Mouse (Mus musculus) kidney, embryonic 15.5 days (tissue): ENCODE data around the gene Arl3. TPM values are rescaled to one million over a fixed set of nuclear protein-coding genes. Genes with fewer than 3 reads are reported as not detected.

Experiments
- ATAC-seq: fragments of 200-750 bp; cut with Nextera tagmentation; replicated peaks from 2 replicates; pipeline ENCODE4 v1.8.0; 2017; ENCODE audit warnings: moderate TSS enrichment; ENCODE audit not compliant: low FRiP score
- H3K27ac ChIP-seq: fragments of 300-500 bp; sonication (generic); 2 replicates; pipeline ENCODE4 v1.5.1; 2015; ENCODE audit warnings: mild to moderate bottlenecking, inconsistent platforms
- H3K27me3 ChIP-seq: fragments of 300-500 bp; sonication (generic); 2 replicates; pipeline ENCODE4 v1.6.1; 2015; ENCODE audit warnings: inconsistent platforms
- H3K36me3 ChIP-seq: fragments of 300-500 bp; sonication (generic); 2 replicates; pipeline ENCODE4 v1.6.1; 2015; ENCODE audit warnings: inconsistent platforms
- H3K4me1 ChIP-seq: fragments of 300-500 bp; sonication (generic); 2 replicates; pipeline ENCODE4 v1.6.1; 2015; ENCODE audit warnings: inconsistent platforms
- H3K4me2 ChIP-seq: fragments of 300-500 bp; sonication (generic); 2 replicates; pipeline ENCODE4 v1.6.1; 2015; ENCODE audit warnings: moderate library complexity, mild to moderate bottlenecking, inconsistent platforms
- H3K4me3 ChIP-seq: fragments of 300-500 bp; sonication (generic); replicated peaks from 2 replicates; pipeline ENCODE4 v1.5.1; 2015; ENCODE audit warnings: mild to moderate bottlenecking, inconsistent platforms
- H3K9ac ChIP-seq: fragments of 300-500 bp; sonication (generic); 2 replicates; pipeline ENCODE4 v1.6.1; 2015; ENCODE audit warnings: mild to moderate bottlenecking, inconsistent platforms
- H3K9me3 ChIP-seq: fragments of 300-500 bp; sonication (generic); replicated peaks from 2 replicates; pipeline ENCODE4 v1.6.1; 2016; ENCODE audit warnings: inconsistent platforms
- WGBS: fragments of 180-500 bp; shearing (Covaris S2); methylation state at CpG from one replicate; pipeline ENCODE4 v1.1.7; 2015; ENCODE audit warnings: mixed read lengths; 5-methylcytosine and 5-hydroxymethylcytosine counted together
- polyA plus RNA-seq: library from polyadenylated mRNA; unstranded; fragments of >200 nt; fragmentation: Nextera tagmentation; extraction: Ambion mirVana; gene quantifications from 2 replicates; pipeline ENCODE4 v1.2.1, GENCODE M21; 2015

Arl3 gene
- polyA plus RNA-seq, 1 experiment from 2014 or later: 145 TPM

DNA sequence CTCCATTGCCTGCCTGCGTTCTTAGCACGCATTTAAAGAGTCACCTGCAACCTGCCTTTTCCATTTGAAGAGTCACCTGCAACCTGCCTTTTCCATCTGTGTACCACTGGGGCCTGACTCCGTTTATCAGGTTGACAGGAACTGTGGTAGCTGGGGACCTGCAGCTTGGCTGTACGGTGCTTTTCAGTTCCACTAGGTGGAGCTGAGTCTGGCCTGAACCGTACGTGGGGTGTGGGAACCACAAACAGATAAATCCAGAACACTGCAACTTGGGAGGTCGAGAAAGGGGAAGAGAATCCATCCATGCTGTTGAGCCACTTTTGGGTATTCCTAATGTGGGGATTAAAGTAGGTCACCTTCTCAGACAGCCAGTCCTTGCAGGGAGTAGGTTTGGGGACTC lies 34.4 kb upstream of the Arl3 start:
- Histone ChIP-seq H3K27me3 (no peaks in the 10 kb centered on the region), H3K4me1 (peaks cover 28% of the 10 kb centered on the region; the same call in 1 of the 2 replicates), H3K4me3 (no peak overlapping the region), H3K9ac (no peak overlapping the region), H3K9me3 (no peaks in the 10 kb centered on the region), H3K4me2 (no peak overlapping the region), H3K27ac (0 out of 2 replicates have a peak overlapping the region, but pooled peaks have one; percentile 11), H3K36me3 (peaks cover 61% of the 10 kb centered on the region)
- ATAC-seq: no peak
- 60% methylated on average over 7 of the region's 7 CpGs for WGBS

DNA sequence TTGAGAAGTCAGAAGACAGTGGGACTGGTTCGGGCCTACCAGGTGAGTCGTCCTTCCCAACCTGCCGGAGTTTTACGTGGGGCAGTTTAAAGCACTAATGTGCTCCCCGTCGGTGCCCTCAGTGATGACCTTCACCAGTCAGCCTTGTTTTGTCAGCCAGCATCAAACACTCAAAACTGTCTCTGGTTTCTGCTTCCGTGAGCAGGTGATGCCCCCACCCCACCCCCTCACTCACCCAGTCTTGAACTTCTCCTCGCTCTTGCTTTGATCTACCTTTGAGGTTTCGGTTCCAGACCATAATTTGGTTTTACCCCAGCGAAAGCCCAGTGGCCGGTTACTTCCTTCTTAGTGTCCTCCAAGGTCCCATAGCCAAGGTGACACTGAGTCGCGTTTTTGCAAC lies 33.7 kb upstream of the Arl3 start:
- peak overlapping the region; percentile 11; the same call in 1 of the 2 replicates for H3K27ac ChIP-seq
- no peak overlapping the region for H3K4me3 ChIP-seq
- H3K36me3 ChIP-seq: peaks cover 58% of the 10 kb centered on the region
- peaks cover 27% of the 10 kb centered on the region for H3K4me1 ChIP-seq
- ATAC-seq: no peak
- 72% methylated on average over 13 of the region's 13 CpGs for WGBS
- H3K27me3 ChIP-seq: no peaks in the 10 kb centered on the region
- no peaks in the 10 kb centered on the region for H3K9me3 ChIP-seq
- no peak overlapping the region for H3K9ac ChIP-seq
- no peak overlapping the region for H3K4me2 ChIP-seq

- no peak overlapping the region for H3K9ac ChIP-seq
- peaks cover 42% of the 10 kb centered on the region for H3K4me1 ChIP-seq
- WGBS: 84% methylated on average over 4 of the region's 4 CpGs
- no peaks in the 10 kb centered on the region for H3K9me3 ChIP-seq
- H3K27ac ChIP-seq: no peak overlapping the region
- H3K4me3 ChIP-seq: no peak overlapping the region
- H3K36me3 ChIP-seq: peaks cover 36% of the 10 kb centered on the region
- H3K27me3 ChIP-seq: no peaks in the 10 kb centered on the region
- H3K4me2 ChIP-seq: no peak overlapping the region
- no peak for ATAC-seq
Measured at GRCm38 (mm10) chr19:46602406-46602805, 29.4 kb upstream of the Arl3 start.

- H3K27me3 ChIP-seq: no peaks in the 10 kb centered on the region
- peak overlapping the region; percentile 14; the same call in 1 of the 2 replicates for H3K4me2 ChIP-seq
- no peak for ATAC-seq
- H3K4me3 ChIP-seq: 0 out of 2 replicates have a peak overlapping the region, but pooled peaks have one; percentile 8
- H3K36me3 ChIP-seq: peaks cover 33% of the 10 kb centered on the region
- WGBS: 55% methylated on average over 14 of the region's 14 CpGs
- peaks cover 34% of the 10 kb centered on the region for H3K4me1 ChIP-seq
- 0 out of 2 replicates have a peak overlapping the region, but pooled peaks have one; percentile 39 for H3K27ac ChIP-seq
- H3K9me3 ChIP-seq: no peaks in the 10 kb centered on the region
- H3K9ac ChIP-seq: no peak overlapping the region
Measured at GRCm38 (mm10) chr19:46601491-46601890, 28.5 kb upstream of the Arl3 start.

- ATAC-seq: no peak
- H3K9ac ChIP-seq: no peak overlapping the region; the same call in 1 of the 2 replicates
- no peaks in the 10 kb centered on the region for H3K27me3 ChIP-seq
- H3K4me1 ChIP-seq: peaks cover 30% of the 10 kb centered on the region
- H3K36me3 ChIP-seq: peaks cover 30% of the 10 kb centered on the region
- H3K4me3 ChIP-seq: peak overlapping the region; percentile 95
- 65% methylated on average over 4 of the region's 4 CpGs for whole genome bisulfite sequencing
- H3K4me2 ChIP-seq: peak overlapping the region; percentile 69
- H3K27ac ChIP-seq: no peak overlapping the region
- H3K9me3 ChIP-seq: no peaks in the 10 kb centered on the region
Measured at GRCm38 (mm10) chr19:46600371-46600770, 27.4 kb upstream of the Arl3 start.

DNA sequence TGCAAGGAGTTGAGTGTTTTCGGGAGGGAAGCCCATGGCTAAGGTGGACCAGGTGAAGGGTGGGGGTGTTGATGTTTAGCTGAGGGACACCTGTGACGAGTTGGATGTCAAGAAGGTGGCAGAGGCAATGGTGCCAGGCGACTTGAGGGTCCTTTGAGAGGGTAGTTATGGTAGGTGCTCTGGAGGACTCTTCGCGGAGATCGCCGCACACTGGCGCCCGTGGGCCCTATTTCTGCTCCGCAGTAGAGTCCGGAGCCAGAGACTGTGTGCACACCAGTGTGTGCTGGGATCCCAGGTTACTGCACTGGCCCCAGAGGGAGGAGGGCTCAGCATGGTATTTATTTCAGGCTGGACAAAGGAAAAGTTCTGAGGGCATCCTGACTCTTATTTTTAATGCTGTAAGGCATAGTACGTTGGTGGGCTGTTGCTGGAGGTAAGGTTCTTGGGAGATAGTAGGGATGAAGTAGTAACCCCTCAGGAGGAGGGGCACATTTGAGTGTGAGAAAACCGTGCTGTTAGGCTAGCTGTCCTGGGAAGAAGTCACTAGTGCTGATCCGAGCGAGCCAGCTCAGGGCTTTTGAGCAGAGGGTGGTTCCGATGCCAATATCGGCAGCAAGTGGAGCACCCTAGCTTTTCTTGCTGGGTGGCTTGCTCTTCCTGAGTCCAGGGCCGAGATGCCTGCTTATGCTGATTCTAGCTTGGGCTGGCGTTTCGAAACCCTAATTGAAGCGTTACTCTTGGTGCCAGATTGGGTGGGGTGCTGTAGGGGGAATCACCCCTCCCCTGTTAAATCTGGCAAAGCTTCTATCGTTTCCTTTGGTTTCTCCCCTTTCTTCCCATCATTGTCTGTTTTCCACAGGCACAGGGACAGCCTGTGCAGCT lies 26.6 kb upstream of the Arl3 start:
- Histone ChIP-seq H3K27me3 (no peaks in the 10 kb centered on the region), H3K4me2 (peak overlapping the region; percentile 69), H3K4me1 (peaks cover 30% of the 10 kb centered on the region), H3K4me3 (peak overlapping the region; percentile 95), H3K9me3 (no peaks in the 10 kb centered on the region), H3K27ac (peak overlapping the region; percentile 71), H3K9ac (peak overlapping the region; percentile 92), H3K36me3 (peaks cover 36% of the 10 kb centered on the region)
- 14% methylated on average over 22 of the region's 22 CpGs for WGBS
- peak; percentile 26 for ATAC-seq

- H3K9me3 ChIP-seq: no peaks in the 10 kb centered on the region
- H3K4me3 ChIP-seq: peak within 1 kb of the TSS; percentile 95
- peaks cover 30% of the 10 kb centered on the region for H3K4me1 ChIP-seq
- peak within 1 kb of the TSS; percentile 69 for H3K4me2 ChIP-seq
- peak within 1 kb of the TSS; percentile 92 for H3K9ac ChIP-seq
- peak within 1 kb of the TSS; percentile 71 for H3K27ac ChIP-seq
- H3K36me3 ChIP-seq: peaks cover 36% of the 10 kb centered on the region
- H3K27me3 ChIP-seq: no peaks in the 10 kb centered on the region
- peak; percentile 99 for ATAC-seq
- under 1% methylated on average over 22 of the region's 22 CpGs for WGBS
Measured at GRCm38 (mm10) chr19:46598720-46599252, 25.8 kb upstream of the Arl3 start, which contains the start of gene Wbp1l. Gene Wbp1l, plus strand, starts transcription at chr19:46599084.

GRCm38 (mm10) chr19:46598187-46598586 lies 25.2 kb upstream of the Arl3 start:
- H3K4me2 ChIP-seq: peak overlapping the region; percentile 69
- ATAC-seq: no peak
- no peaks in the 10 kb centered on the region for H3K9me3 ChIP-seq
- H3K36me3 ChIP-seq: peaks cover 41% of the 10 kb centered on the region
- H3K27ac ChIP-seq: no peak overlapping the region
- H3K4me3 ChIP-seq: peak overlapping the region; percentile 95; the same call in 1 of the 2 replicates
- no peaks in the 10 kb centered on the region for H3K27me3 ChIP-seq
- peaks cover 30% of the 10 kb centered on the region for H3K4me1 ChIP-seq
- H3K9ac ChIP-seq: no peak overlapping the region
- 83% methylated on average over 4 of the region's 4 CpGs for WGBS

- Histone ChIP-seq H3K36me3 (peaks cover 90% of the 10 kb centered on the region), H3K27ac (no peak overlapping the region), H3K4me1 (no peaks in the 10 kb centered on the region), H3K27me3 (no peaks in the 10 kb centered on the region), H3K9ac (no peak overlapping the region), H3K4me2 (no peak overlapping the region), H3K9me3 (no peaks in the 10 kb centered on the region), H3K4me3 (no peak overlapping the region)
- ATAC-seq: no peak
- 89% methylated on average over 9 of the region's 9 CpGs for WGBS
Measured at GRCm38 (mm10) chr19:46592751-46593439, 19.9 kb upstream of the Arl3 start.

- no peaks in the 10 kb centered on the region for H3K27me3 ChIP-seq
- H3K27ac ChIP-seq: no peak overlapping the region
- no peak overlapping the region for H3K9ac ChIP-seq
- ATAC-seq: no peak
- H3K4me3 ChIP-seq: no peak overlapping the region
- H3K36me3 ChIP-seq: peaks cover 90% of the 10 kb centered on the region
- H3K4me1 ChIP-seq: no peaks in the 10 kb centered on the region
- H3K9me3 ChIP-seq: no peaks in the 10 kb centered on the region
- 80% methylated on average over 6 of the region's 6 CpGs for WGBS
- no peak overlapping the region for H3K4me2 ChIP-seq
Measured at GRCm38 (mm10) chr19:46591575-46591974, 18.6 kb upstream of the Arl3 start.

DNA sequence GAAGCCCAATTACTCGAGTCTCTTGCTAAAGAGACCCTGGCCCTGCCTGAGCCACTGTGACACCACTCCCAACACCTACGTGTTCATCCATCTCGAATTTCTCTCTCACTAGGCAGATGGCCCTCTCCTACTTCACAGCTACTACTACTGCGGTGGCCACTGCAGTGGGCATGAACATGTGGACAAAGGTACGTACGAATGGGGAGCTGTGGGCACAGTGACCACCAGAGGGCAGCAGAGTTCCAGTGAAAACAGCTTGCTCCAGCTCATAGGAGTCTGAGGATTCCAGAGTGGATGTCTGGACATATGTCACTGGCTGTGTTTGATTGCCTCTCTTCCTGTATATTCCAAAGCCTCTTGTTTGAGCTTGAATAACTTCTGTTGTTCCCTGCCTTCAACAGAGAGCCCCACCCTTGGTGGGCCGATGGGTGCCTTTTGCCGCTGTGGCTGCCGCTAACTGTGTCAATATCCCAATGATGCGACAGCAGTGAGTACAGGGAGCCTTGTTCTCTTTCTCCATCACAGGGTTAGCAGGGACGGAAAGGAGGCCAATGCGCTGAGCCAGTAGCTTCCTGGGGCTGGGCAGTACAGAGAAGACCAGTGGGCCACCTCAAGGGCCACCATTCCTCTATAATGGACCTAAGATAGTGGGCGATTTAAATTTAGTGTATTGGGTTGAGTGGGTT lies 15.0 kb upstream of the Arl3 start:
- H3K4me3 ChIP-seq: no peak overlapping the region
- H3K27me3 ChIP-seq: no peaks in the 10 kb centered on the region
- no peaks in the 10 kb centered on the region for H3K9me3 ChIP-seq
- H3K4me1 ChIP-seq: no peaks in the 10 kb centered on the region
- peaks cover 73% of the 10 kb centered on the region for H3K36me3 ChIP-seq
- H3K9ac ChIP-seq: no peak overlapping the region
- H3K27ac ChIP-seq: no peak overlapping the region
- no peak overlapping the region for H3K4me2 ChIP-seq
- 56% methylated on average over 13 of the region's 13 CpGs for WGBS
- ATAC-seq: no peak; the same call in 1 of the 2 replicates
